Mouse (Mus musculus): ENCODE results near the gene Slc25a23.

DNA sequence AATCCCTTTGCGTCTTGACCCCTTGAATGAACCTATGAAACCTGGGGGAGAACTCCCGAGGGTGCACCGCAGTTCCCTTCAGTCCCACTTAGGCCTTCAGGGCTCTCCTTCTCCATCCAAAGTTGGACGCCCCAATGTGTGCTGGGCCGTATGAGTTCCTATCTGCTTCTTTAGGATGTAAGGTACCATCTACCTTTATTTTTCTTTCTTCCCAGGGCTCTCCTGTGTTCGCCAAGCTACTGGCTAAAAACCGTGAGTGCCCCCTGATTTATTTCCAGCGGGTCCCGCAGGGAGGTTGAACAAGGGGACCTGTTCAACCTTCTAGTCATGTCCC lies 46.3 kb upstream of the Slc25a23 start:
- TF ChIP-seq GATA1 (IDR thresholded peaks at IDR 0.05; ENCODE audit: low read length) (no peak), TAL1 (IDR thresholded peaks at IDR 0.05; ENCODE audit: low read length) (no peak)
